Mouse (Mus musculus): ENCODE data around the gene Clgn. TPM values are rescaled to one million over a fixed set of nuclear protein-coding genes. Genes with fewer than 3 reads are reported as not detected.

The Clgn gene
- not detected in 2 replicates for polyA plus RNA-seq (2012; ENCODE audit: low replicate concordance)

DNA sequence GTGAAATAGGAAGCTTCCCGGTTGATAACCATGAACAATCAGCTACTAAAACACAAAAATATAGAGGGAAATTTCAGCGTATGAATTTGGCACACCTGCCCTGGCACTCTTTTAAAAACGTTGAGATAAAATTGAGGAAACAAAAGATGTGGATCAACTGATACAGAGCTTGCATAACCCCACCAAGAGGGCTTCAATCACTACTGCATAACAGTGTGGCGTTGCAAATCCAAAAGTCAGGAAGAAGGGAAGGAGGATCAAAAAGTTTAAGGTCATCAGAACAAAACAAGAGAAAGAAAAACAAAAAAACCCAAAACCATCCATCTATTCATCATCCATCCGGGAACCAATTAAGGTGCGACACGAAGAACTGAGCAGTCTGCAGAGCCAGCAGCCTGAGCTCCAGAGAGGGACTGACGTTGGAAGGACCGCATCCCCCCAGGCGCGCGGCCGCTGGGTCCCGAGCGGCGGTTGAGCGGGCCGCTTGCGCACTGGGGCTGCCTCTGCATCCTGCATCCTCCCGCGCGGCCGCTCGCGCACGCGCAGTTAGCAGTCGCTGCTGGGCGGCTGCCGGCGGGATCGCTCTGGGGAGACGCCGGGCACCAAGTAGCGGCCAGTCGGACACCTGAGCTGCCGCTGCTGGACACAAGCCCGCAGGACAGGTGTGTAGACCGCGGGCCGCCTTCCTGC is at the start of gene Clgn:
TSS of gene Clgn (plus strand) at position 552 of the 690 bp plus-strand sequence.

DNA sequence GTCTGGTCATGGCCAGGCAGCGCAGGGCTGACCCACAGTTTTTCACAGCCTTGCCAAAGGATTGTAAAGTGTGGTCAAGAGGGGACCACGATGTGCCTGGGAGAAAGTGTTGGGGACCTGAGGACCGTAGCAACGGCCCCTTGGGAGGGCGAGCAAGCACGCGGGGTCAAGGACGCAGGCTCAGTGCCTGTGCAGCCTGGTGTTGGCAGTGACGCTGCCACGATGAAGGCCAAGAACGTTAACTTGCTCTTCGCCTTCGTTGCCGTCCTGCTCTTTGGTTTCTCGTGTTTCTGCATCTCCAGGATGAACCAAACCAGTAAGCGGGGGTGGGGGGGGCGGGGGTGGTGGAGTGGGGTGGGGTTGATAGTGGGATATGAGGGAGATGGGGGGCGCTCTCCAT is 41.4 kb upstream of the Clgn start, which contains the start of gene Mgat4d:
TSS of gene Mgat4d (plus strand) at position 209 of the 400 bp plus-strand sequence.

DNA sequence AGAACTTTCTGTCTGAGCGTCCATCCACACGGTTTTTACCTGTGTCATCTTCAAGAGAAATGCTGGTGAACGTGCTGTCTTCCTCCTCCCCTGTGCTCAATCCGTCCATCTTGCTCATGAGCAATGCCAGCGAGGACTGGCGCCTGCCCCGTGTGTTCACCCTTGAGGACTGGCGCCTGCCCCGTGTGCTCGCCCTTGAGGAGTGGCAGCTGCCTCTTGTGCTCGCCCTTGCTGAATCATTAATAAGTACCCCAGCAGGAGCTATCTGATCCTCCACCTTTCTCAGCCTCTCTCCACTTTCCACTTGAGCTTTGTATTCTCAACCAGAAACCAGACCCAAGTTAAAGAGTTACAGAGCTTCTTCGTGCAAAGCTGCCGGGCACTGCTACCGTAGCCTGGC is 68.6 kb downstream of the Clgn start, which contains the start of gene Scoc:
TSS of gene Scoc (minus strand) at position 170 of the 400 bp plus-strand sequence.

Other genes with a start within 250 kb of the Clgn start
- gene Tbc1d9, start 224.5 kb upstream of the Clgn start, polyA plus RNA-seq (2012; ENCODE audit: low replicate concordance): 1.7 and 1.9 TPM in 2 replicates
- 0.16 and 1.3 TPM in 2 replicates for gene Gm10645, start 223.7 kb upstream of the Clgn start, polyA plus RNA-seq (2012; ENCODE audit: low replicate concordance)
- not detected in 2 replicates for gene Ucp1, start 99.5 kb upstream of the Clgn start, polyA plus RNA-seq (2012; ENCODE audit: low replicate concordance)
- gene Elmod2, start 57.4 kb upstream of the Clgn start, polyA plus RNA-seq (2012; ENCODE audit: low replicate concordance): 0.05 and 0.20 TPM in 2 replicates
- gene Mgat4d, start 41.4 kb upstream of the Clgn start, polyA plus RNA-seq (2012; ENCODE audit: low replicate concordance): not detected in 2 replicates
- gene Scoc, start 68.5 kb downstream of the Clgn start, polyA plus RNA-seq (2012; ENCODE audit: low replicate concordance): 1.8 and 2.7 TPM in 2 replicates
- not detected in 2 replicates for gene Olfr370, start 145.9 kb downstream of the Clgn start, polyA plus RNA-seq (2012; ENCODE audit: low replicate concordance)
- 70.9 and 152 TPM in 2 replicates for gene Ndufb7, start 176.8 kb downstream of the Clgn start, polyA plus RNA-seq (2012; ENCODE audit: low replicate concordance)
- 122 and 449 TPM in 2 replicates for gene Tecr, start 218.1 kb downstream of the Clgn start, polyA plus RNA-seq (2012; ENCODE audit: low replicate concordance)
- 63.7 and 72.2 TPM in 2 replicates for gene Dnajb1, start 218.3 kb downstream of the Clgn start, polyA plus RNA-seq (2012; ENCODE audit: low replicate concordance)

All from leukemia stem cell, adult 10-12 weeks (primary cell).